Mouse (Mus musculus): ENCODE results near the gene Nktr. TPM values are rescaled to one million over a fixed set of nuclear protein-coding genes. Genes with fewer than 3 reads are reported as not detected.
A peak's percentile ranks its signal among the peaks of the same experiment; 100 is the strongest.

Nktr gene
- polyA plus RNA-seq (2015; fragmentation: Nextera tagmentation; extraction: Ambion mirVana), result 40.1 and 42.3 TPM in 2 replicates

DNA sequence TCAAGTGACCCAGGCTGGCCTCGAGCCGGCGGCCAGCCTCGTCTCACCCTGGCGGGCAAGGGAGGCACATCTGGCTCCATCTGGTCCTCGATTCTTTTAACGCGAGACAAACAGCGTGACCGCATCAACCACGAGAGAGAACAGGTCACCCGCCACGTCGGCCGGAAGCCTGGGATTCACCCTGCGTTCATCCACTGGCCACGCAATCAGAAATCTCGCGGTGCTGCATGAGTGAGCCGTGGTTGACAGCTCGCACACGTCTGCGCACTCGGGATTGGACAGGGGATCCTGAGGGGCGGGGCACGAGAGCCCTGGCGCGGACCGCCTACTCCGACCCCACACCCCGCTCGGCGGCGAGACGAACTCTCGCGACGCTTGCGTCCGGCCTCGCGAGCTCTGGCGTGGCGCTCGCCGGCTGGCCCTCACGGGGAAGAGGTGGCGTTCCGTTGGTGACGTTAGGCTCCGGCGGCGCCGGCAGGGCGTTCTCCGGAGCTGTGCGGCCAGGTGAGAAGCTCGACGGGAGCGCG is at the start of gene Nktr:
Nktr (plus strand) TSS at position 378 of the 527 bp plus-strand sequence.
- under 1% methylated on average over 61 of the region's 61 CpGs for WGBS
- H3K36me3 ChIP-seq, result peaks cover 17% of the 10 kb centered on the region
- H3K27ac ChIP-seq (replicated peaks), result peak within 1 kb of the TSS; percentile 98
- H3K9ac ChIP-seq, result peak within 1 kb of the TSS; percentile 99
- peaks cover 32% of the 10 kb centered on the region for H3K4me1 ChIP-seq
- peak within 1 kb of the TSS; percentile 91 for H3K4me3 ChIP-seq
- peak; percentile 99 for ATAC-seq (ENCODE audit: extremely low read depth, insufficient number of reproducible peaks, low FRiP score, low TSS enrichment)
- H3K9me3 ChIP-seq, result 0 out of 2 replicates have a peak, but pooled peaks cover 11% of the 10 kb centered on the region
- peak within 1 kb of the TSS; percentile 96 for H3K4me2 ChIP-seq
- H3K27me3 ChIP-seq (replicated peaks), result no peaks in the 10 kb centered on the region

DNA sequence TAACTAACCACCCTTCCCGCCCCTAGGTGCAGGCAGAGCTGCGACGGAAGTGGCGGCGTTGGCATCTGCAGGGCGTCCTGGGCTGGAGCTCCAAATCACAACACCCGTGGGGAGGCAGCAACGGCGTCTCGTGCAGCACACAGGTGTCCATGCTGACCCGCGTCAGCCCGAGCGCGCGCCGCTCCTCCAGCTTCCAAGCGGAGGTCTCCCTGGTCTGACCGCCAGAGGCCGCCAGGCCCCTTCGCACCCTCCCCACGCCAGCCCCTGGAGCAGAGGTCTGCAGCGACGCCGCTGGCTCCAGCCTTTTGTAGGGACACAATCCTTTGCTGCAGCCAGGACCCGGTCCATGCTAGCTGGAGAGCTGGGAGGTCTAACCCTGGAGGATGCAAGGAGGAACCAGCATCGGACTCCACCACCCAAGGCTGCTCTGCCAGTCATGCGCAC is 49.6 kb upstream of the Nktr start:
- Histone ChIP-seq H3K36me3 (no peaks in the 10 kb centered on the region), H3K9me3 (no peaks in the 10 kb centered on the region), H3K4me1 (peaks cover 39% of the 10 kb centered on the region), H3K4me2 (peak overlapping the region; percentile 74), H3K4me3 (peak overlapping the region; percentile 47), H3K27ac (replicated peaks) (no peak overlapping the region), H3K27me3 (replicated peaks) (peaks cover 67% of the 10 kb centered on the region), H3K9ac (peak overlapping the region; percentile 72)
- no peak for ATAC-seq (ENCODE audit: extremely low read depth, insufficient number of reproducible peaks, low FRiP score, low TSS enrichment)
- under 1% methylated on average over 28 of the region's 28 CpGs for WGBS

DNA sequence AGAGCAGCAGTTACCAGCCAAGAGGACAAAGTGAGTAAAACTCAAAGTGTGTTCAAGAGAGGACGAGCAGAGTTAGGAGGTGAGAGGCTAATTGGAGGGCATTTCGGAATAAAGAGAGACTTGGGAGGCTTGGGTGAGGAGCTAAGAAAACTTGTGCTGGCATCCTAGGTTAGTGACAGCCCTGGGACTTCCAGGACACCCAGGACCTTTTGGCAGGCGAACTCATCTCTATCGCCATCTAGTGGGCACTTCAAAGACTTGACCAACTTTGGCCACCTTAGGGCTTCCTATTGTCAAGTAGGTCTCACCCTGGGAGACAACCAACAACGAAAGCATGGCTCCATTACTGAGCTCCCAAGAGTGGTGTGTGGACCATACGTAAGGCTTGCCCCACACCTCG is 47.7 kb upstream of the Nktr start:
- peaks cover 48% of the 10 kb centered on the region for H3K27me3 ChIP-seq (replicated peaks)
- no peaks in the 10 kb centered on the region for H3K9me3 ChIP-seq
- 29% methylated on average over 7 of the region's 7 CpGs for WGBS
- no peak overlapping the region for H3K9ac ChIP-seq
- H3K4me3 ChIP-seq, result no peak overlapping the region
- no peaks in the 10 kb centered on the region for H3K36me3 ChIP-seq
- no peak overlapping the region for H3K4me2 ChIP-seq
- no peak for ATAC-seq (ENCODE audit: extremely low read depth, insufficient number of reproducible peaks, low FRiP score, low TSS enrichment)
- peaks cover 39% of the 10 kb centered on the region for H3K4me1 ChIP-seq
- no peak overlapping the region for H3K27ac ChIP-seq (replicated peaks)

DNA sequence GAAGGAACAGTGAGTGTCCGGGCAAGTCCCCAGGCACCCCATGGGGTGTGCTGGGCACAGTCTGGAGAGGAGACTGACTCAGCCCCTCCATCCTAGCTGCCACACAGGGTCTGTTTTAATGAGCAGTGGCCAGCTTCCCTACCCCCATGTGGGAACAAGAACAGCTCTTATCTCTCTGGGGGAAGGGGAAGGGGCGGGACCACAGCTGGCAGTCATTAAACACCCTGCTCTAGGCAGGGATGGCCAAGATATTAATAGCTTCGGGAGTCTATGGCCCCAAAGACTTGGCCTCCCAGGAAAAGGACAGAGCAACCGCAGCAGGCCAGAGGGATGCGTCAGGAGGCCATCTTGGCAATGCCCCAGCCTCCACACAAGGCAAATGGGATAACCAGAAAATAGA is 46.7 kb upstream of the Nktr start:
- WGBS, result 31% methylated on average over 5 of the region's 5 CpGs
- H3K4me3 ChIP-seq, result no peak overlapping the region
- no peak overlapping the region; the same call in 1 of the 2 replicates for H3K4me2 ChIP-seq
- H3K36me3 ChIP-seq, result no peaks in the 10 kb centered on the region
- no peaks in the 10 kb centered on the region for H3K9me3 ChIP-seq
- peaks cover 44% of the 10 kb centered on the region for H3K4me1 ChIP-seq
- ATAC-seq (ENCODE audit: extremely low read depth, insufficient number of reproducible peaks, low FRiP score, low TSS enrichment), result no peak
- H3K27me3 ChIP-seq (replicated peaks), result peaks cover 38% of the 10 kb centered on the region
- peak overlapping the region; percentile 36 for H3K27ac ChIP-seq (replicated peaks)
- H3K9ac ChIP-seq, result 0 out of 2 replicates have a peak overlapping the region, but pooled peaks have one; percentile 7

DNA sequence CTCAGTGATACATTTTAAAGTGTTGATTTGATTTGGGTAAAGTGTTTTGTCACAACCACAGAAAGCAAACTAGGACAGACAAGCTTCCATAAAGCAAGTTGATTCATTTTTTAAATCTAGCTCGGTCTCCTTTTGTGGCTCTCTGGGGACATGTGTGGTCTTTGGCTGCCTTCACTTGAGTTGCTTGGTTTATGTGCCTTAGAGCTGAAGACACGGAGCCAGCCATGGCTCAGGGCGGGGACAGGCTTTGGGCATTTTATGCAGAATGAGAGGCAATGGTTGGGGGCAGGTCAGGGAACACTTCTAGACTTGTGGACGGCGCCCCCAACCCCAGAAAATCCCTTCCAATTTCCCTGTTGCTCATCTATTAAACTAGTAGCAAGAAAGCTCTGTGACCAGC is 45.3 kb upstream of the Nktr start:
- no peak overlapping the region for H3K4me3 ChIP-seq
- H3K27ac ChIP-seq (replicated peaks), result no peak overlapping the region
- whole genome bisulfite sequencing, result 91% methylated on average over 5 of the region's 5 CpGs
- H3K36me3 ChIP-seq, result no peaks in the 10 kb centered on the region
- ATAC-seq (ENCODE audit: extremely low read depth, insufficient number of reproducible peaks, low FRiP score, low TSS enrichment), result no peak
- peaks cover 50% of the 10 kb centered on the region for H3K4me1 ChIP-seq
- no peak overlapping the region for H3K4me2 ChIP-seq
- H3K27me3 ChIP-seq (replicated peaks), result peaks cover 24% of the 10 kb centered on the region
- H3K9me3 ChIP-seq, result no peaks in the 10 kb centered on the region
- H3K9ac ChIP-seq, result no peak overlapping the region

DNA sequence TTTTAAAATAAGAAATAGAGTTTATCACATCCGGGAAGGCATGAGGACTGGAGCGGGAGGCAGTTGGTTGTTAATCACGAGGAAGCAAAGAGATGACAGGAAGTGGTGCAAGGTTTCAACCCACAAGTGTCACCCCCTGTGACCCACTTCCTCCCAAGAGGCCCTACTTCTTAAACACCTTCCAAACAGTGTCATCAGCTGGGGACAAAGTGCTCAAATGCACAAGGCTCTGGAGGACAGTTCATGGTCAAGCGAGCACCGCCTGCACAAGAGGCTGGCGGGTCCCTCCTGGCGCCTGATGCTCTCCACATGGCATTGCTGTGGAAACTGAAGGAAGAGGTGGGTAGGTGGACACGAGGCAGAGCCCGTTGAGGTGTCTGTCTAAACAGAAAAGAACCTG is 44.0 kb upstream of the Nktr start:
- Histone ChIP-seq H3K27ac (replicated peaks) (no peak overlapping the region), H3K4me2 (no peak overlapping the region), H3K4me3 (no peak overlapping the region), H3K9ac (no peak overlapping the region), H3K36me3 (no peaks in the 10 kb centered on the region), H3K9me3 (no peaks in the 10 kb centered on the region), H3K4me1 (peaks cover 39% of the 10 kb centered on the region), H3K27me3 (replicated peaks) (peaks cover 17% of the 10 kb centered on the region)
- WGBS, result 74% methylated on average over 9 of the region's 9 CpGs
- no peak for ATAC-seq (ENCODE audit: extremely low read depth, insufficient number of reproducible peaks, low FRiP score, low TSS enrichment)

DNA sequence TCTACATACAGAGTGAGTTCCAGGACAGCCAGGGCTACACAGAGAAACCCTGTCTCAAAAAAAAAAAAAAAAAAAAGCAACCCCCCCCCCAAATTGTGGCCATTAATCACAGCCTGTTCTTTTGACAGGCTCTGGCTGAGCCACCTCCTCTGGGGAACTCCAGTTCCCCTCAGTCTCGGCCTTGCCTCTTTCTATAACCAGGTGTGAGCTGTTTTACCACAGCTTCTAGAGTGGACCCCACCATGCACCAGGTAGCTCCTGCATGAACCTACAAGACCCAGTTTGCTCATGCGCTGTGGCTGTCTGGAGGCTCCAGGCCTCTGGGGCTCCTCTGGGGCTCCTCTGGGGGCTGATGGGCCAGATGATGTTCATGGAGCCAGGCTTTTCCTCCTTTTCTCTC is 43.4 kb upstream of the Nktr start:
- no peak for ATAC-seq (ENCODE audit: extremely low read depth, insufficient number of reproducible peaks, low FRiP score, low TSS enrichment)
- WGBS, result 83% methylated on average over 2 of the region's 2 CpGs
- H3K4me1 ChIP-seq, result peaks cover 34% of the 10 kb centered on the region
- H3K4me2 ChIP-seq, result no peak overlapping the region
- H3K9me3 ChIP-seq, result no peaks in the 10 kb centered on the region
- H3K4me3 ChIP-seq, result no peak overlapping the region
- H3K27ac ChIP-seq (replicated peaks), result no peak overlapping the region
- H3K9ac ChIP-seq, result no peak overlapping the region
- no peaks in the 10 kb centered on the region for H3K36me3 ChIP-seq
- peaks cover 11% of the 10 kb centered on the region for H3K27me3 ChIP-seq (replicated peaks)

DNA sequence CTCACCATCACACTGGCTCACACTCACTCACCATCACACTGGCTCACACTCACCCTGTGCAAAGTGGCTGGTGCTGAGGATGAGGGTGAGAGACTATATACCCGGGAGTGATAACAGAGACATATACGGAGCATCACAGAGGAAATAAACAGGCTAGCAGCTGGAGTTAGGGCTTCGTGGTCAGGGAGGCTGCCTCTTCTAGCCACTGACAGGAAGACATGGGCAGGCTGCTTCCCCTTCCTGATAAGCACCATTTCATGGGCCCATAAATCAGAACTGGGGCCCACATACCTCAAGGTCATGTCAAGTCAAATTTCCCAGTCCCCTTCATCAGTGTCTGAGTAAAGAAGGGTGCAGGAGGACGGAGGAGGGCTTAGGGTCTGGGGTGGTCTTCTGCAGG is 41.9 kb upstream of the Nktr start:
- no peak overlapping the region for H3K4me3 ChIP-seq
- 0 out of 2 replicates have a peak, but pooled peaks cover 4% of the 10 kb centered on the region for H3K27me3 ChIP-seq (replicated peaks)
- no peak overlapping the region for H3K4me2 ChIP-seq
- H3K9me3 ChIP-seq, result no peaks in the 10 kb centered on the region
- WGBS, result 44% methylated on average over 4 of the region's 4 CpGs
- H3K9ac ChIP-seq, result no peak overlapping the region
- H3K4me1 ChIP-seq, result peaks cover 22% of the 10 kb centered on the region
- ATAC-seq (ENCODE audit: extremely low read depth, insufficient number of reproducible peaks, low FRiP score, low TSS enrichment), result no peak
- H3K27ac ChIP-seq (replicated peaks), result no peak overlapping the region
- H3K36me3 ChIP-seq, result no peaks in the 10 kb centered on the region

DNA sequence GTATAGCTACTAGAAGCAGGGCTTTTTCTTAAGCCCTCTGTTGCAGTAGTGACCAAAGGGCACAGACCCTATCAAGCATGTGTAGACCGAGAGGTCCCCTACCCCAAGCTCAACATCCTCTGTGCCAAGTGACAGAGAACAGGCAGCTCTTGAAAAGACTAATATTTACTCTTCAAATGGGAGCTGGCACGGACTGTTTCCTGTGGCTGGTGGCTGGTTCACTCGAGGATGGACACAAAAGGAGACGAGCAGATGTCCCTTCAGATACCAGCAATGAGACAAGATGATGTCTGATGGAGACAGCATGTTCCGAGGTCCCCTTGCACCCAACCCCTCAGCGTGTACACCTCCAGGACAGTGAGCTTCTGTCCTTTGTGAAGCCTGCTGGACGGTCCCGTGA is 41.5 kb upstream of the Nktr start:
- WGBS, result 62% methylated on average over 8 of the region's 8 CpGs
- no peak overlapping the region for H3K27ac ChIP-seq (replicated peaks)
- H3K4me1 ChIP-seq, result peaks cover 18% of the 10 kb centered on the region
- no peaks in the 10 kb centered on the region for H3K9me3 ChIP-seq
- H3K4me2 ChIP-seq, result no peak overlapping the region
- 0 out of 2 replicates have a peak, but pooled peaks cover 4% of the 10 kb centered on the region for H3K27me3 ChIP-seq (replicated peaks)
- no peak for ATAC-seq (ENCODE audit: extremely low read depth, insufficient number of reproducible peaks, low FRiP score, low TSS enrichment)
- no peak overlapping the region for H3K9ac ChIP-seq
- H3K4me3 ChIP-seq, result no peak overlapping the region
- no peaks in the 10 kb centered on the region for H3K36me3 ChIP-seq

DNA sequence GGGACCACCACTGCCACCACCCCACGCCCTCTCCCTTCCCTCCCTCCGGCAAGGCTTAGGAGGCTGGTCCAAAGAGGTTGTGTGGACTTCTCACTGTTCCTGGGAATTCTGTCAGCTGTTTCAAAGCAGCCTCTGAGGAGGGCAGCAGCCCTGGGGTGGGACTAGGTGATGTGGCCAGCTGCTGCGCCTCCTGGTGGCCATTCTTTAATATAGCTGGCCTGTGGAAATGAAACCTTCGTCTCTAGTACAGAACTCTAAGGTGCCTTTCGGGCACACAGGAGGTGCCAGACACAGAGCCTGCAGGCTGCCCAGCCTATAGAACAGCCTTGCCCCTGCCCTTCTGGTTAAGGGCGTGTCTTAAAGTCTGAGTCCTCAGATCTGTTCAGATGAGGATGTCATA is 39.4 kb upstream of the Nktr start:
- 0 out of 2 replicates have a peak, but pooled peaks cover 4% of the 10 kb centered on the region for H3K27me3 ChIP-seq (replicated peaks)
- no peak overlapping the region for H3K4me2 ChIP-seq
- peak overlapping the region; percentile 47; the same call in 1 of the 2 replicates for H3K9ac ChIP-seq
- no peak for ATAC-seq (ENCODE audit: extremely low read depth, insufficient number of reproducible peaks, low FRiP score, low TSS enrichment)
- no peaks in the 10 kb centered on the region for H3K9me3 ChIP-seq
- 11% methylated on average over 6 of the region's 6 CpGs for WGBS
- peaks cover 8% of the 10 kb centered on the region for H3K36me3 ChIP-seq
- H3K27ac ChIP-seq (replicated peaks), result no peak overlapping the region
- no peak overlapping the region for H3K4me3 ChIP-seq
- H3K4me1 ChIP-seq, result peaks cover 11% of the 10 kb centered on the region

DNA sequence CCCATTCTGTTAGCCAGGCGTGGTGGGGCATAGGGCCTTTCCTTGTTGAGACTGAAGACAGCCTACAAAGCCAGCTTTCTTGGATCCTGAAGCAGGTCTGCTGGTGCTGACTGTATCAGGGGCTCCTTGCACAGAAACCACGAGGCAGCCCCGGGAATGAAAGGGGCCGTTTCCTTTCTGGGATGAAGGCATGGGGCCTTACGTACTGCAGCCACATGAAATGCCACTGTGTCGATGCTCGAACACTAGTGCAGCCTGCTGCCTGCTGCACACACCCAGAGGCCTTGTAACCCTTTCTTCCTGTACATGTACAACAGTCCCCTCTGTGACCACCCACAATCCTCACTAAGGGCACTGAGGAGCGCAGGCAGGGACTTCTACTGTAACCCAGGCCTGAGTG is 37.8 kb upstream of the Nktr start:
- H3K4me2 ChIP-seq, result no peak overlapping the region
- no peak for ATAC-seq (ENCODE audit: extremely low read depth, insufficient number of reproducible peaks, low FRiP score, low TSS enrichment)
- peaks cover 11% of the 10 kb centered on the region for H3K4me1 ChIP-seq
- H3K9me3 ChIP-seq, result no peaks in the 10 kb centered on the region
- H3K27ac ChIP-seq (replicated peaks), result no peak overlapping the region
- H3K36me3 ChIP-seq, result peaks cover 21% of the 10 kb centered on the region
- H3K4me3 ChIP-seq, result no peak overlapping the region
- 74% methylated on average over 8 of the region's 8 CpGs for WGBS
- 0 out of 2 replicates have a peak, but pooled peaks cover 4% of the 10 kb centered on the region for H3K27me3 ChIP-seq (replicated peaks)
- 0 out of 2 replicates have a peak overlapping the region, but pooled peaks have one; percentile 28 for H3K9ac ChIP-seq

DNA sequence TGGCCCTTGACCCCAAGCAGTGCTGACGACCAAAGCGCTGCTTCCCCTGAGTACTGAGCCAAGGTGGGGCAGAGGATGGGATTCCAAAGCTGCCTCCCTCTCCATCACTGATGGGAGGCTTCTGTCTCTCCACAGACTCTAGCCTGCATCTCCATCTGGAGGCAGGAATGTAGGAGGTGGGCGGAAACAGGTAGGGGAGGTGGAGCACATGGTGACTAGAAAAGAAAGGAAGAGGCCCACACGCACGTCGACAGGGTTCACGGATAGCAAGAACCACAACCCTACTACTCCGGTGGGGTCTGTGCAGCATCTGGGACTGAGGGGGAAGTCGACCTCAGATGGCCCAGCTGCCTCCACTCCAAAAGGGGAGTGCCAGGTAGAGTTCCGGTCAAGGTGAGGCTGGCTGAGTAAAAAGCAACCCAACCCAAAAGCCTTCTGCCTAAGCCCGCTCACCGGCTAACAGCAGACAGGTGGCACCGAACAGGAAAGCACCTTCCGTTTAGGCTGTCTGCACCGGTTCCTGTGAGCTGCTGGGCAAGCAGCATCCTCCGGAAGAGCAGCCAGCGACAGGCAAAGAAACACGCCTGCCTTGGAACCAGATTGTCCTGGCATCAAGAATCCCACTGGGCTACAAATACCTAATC is 36.8 kb upstream of the Nktr start:
- H3K27me3 ChIP-seq (replicated peaks), result 0 out of 2 replicates have a peak, but pooled peaks cover 4% of the 10 kb centered on the region
- no peak overlapping the region for H3K4me3 ChIP-seq
- H3K9ac ChIP-seq, result no peak overlapping the region
- peaks cover 7% of the 10 kb centered on the region for H3K4me1 ChIP-seq
- no peak overlapping the region for H3K27ac ChIP-seq (replicated peaks)
- no peaks in the 10 kb centered on the region for H3K9me3 ChIP-seq
- H3K4me2 ChIP-seq, result no peak overlapping the region
- peaks cover 27% of the 10 kb centered on the region for H3K36me3 ChIP-seq
- ATAC-seq (ENCODE audit: extremely low read depth, insufficient number of reproducible peaks, low FRiP score, low TSS enrichment), result no peak
- 69% methylated on average over 18 of the region's 18 CpGs for WGBS
